Mouse (Mus musculus) olfactory bulb, adult 2 months (tissue): ENCODE measurements around the gene Fam229a. TPM values are rescaled to one million over a fixed set of nuclear protein-coding genes. Genes with fewer than 3 reads are reported as not detected.

Experiments used
- H3K27ac ChIP-seq: fragments of 200-500 bp; 2 replicates; pipeline ENCODE4 v1.5.1; 2012; ENCODE audit warnings: low read depth, low read length; ENCODE audit not compliant: insufficient read depth
- H3K4me1 ChIP-seq: fragments of 200-500 bp; 2 replicates; pipeline ENCODE4 v1.6.1; 2012; ENCODE audit warnings: low read length; ENCODE audit not compliant: control insufficient read depth, insufficient read depth
- H3K4me3 ChIP-seq: fragments of 200-500 bp; 2 replicates; pipeline ENCODE4 v1.5.1; 2012; ENCODE audit warnings: mild to moderate bottlenecking, low read depth, low read length, moderate library complexity; ENCODE audit not compliant: insufficient read depth
- CTCF ChIP-seq: fragments of 200-500 bp; IDR thresholded peaks from 2 replicates; pipeline ENCODE4 v1.5.1; 2012; ENCODE audit warnings: low read depth, mild to moderate bottlenecking, low read length, moderate library complexity; ENCODE audit not compliant: insufficient read depth
- POLR2A ChIP-seq: fragments of 200-500 bp; IDR thresholded peaks from 2 replicates; pipeline ENCODE4 v1.6.1; 2012; ENCODE audit warnings: mild to moderate bottlenecking, low read depth, low read length, moderate library complexity; ENCODE audit not compliant: insufficient read depth
- WGBS: fragments of 180-500 bp; shearing (Covaris S2); methylation state at CpG from one replicate; pipeline ENCODE4 v1.1.7; 2018; 5-methylcytosine and 5-hydroxymethylcytosine counted together
- polyA plus RNA-seq: library from polyadenylated mRNA; stranded (reverse); fragments of >200 nt; gene quantifications from 2 replicates; pipeline ENCODE4 v1.2.4, GENCODE M21; 2012; ENCODE audit warnings: low replicate concordance; ENCODE audit not compliant: missing spikeins, insufficient read depth, insufficient read length

The Fam229a gene
- polyA plus RNA-seq, 1 experiment = not detected

DNA sequence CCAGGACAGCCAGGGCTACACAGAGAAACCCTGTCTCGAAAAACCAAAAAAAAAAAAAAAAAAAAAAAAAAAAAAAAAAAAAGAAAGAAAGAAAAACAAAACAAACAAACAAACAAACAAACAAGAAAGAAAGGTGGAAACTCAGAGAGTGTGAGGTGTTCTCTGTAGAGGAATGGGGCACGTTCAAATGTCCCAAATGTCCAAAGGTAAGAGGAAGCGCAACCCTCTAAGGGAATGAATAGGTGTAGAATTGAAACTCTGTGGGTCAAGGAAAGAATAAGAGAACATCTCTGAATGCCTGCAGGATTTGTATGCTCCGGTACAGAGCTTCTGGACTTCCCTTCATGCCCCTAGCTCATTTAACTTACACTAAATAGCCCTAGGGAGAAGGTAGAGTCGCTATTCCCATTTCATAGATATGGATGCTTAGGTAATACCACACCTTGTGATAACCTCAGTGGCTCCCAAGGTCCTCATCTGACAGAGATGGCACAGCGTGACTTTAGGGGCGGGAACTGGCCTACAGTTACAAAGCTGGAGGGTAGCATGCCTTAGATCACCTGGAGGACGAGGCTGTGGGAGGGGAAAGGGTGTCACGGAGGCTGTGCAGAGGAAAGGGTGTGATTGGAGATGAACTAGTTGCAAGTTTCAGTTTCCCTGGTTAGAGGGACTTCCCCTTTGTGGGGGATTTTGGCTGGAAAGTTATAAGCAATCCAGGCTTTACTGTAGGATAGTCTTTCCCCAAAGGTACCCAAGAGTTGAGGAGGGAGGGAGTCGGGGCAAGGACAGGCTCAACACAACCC is 16.6 kb downstream of the Fam229a start:
- TF ChIP-seq CTCF (no peak), POLR2A (no peak)
- Histone ChIP-seq H3K27ac (no peak overlapping the region), H3K4me1 (peaks cover 3% of the 10 kb centered on the region; the same call in 1 of the 2 replicates), H3K4me3 (no peak overlapping the region)
- 82% methylated on average over 9 of the region's 10 CpGs for WGBS

DNA sequence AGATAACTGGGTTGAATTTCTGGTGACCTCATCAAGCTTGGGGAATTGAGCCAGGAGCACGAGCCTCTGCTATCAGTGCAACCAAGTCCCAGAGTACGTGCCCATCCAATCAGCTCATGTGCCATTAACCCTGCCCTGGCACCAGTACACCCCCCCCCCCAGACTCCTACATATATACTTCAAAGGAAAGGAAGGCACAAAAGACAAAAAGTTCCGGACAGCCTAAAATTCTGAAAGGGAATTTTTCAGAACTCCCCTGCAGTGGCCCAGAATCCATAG is 17.2 kb downstream of the Fam229a start:
- TF ChIP-seq POLR2A = no peak
- Histone ChIP-seq H3K4me1 (peaks cover 6% of the 10 kb centered on the region), H3K4me3 (no peak overlapping the region), H3K27ac (no peak overlapping the region)
- 69% methylated on average over 3 of the region's 3 CpGs for WGBS

DNA sequence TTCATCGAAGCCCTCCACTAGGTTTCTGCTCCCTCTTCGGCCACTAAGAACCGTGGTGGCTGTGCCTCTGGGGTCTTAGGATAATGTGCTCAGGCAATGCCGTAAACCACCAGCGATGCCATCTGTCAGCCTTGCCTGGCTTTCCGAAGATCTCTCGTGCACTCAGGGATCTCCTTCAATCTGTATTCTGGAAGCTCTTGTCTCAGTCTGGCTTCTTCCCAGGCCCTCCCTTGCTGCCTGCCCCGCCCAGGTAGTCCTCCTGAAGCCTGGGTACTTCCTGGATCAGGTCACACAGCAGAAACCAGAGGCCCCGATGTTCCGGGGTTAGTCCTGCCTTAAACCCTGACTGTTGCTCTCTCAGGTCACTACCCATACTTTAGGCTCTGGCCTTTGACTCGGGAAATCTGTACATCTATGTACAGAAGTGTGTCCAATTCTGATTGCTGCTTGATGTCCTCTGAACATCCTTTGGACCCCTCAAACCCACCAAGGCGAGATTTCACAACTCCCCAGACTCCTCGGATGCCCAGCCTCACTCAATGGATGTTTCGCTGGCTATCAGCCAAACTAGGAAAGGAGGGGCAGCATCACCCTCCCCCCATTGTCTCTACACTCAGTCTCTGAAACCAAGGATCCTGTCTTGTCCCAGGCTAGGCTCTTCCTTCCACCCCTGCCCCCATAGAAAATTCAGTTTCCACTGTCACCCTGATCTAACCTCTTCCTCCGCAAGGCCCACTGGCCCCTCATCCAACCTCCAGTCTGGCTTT is 18.0 kb downstream of the Fam229a start:
- Histone ChIP-seq H3K4me3 (no peak overlapping the region), H3K27ac (no peak overlapping the region), H3K4me1 (peaks cover 8% of the 10 kb centered on the region)
- TF ChIP-seq CTCF (no peak), POLR2A (no peak)
- WGBS = 67% methylated on average over 15 of the region's 15 CpGs

DNA sequence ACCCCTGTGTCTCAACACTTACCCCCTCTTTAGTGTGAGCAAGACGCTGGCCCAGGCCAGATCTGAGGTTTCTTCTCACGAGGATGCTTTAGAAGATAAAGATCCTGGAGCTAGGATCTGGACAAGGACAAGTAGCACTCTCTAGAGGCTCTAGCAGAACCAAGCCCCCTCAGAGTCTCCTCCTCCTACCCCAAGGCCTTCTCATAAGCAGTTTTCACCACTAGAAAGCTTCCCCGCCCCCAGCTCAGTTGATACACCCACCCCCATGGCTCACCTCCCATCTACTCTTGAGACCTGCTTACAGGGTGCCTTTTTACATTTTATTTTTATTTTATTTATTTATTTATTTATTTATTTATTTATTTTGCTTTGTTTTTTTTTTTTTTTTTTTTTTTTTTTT is 18.7 kb downstream of the Fam229a start:
- no peak overlapping the region for H3K27ac ChIP-seq
- 87% methylated on average over 3 of the region's 3 CpGs for WGBS
- H3K4me1 ChIP-seq = peaks cover 12% of the 10 kb centered on the region
- no peak for TF ChIP-seq POLR2A
- TF ChIP-seq CTCF = no peak
- H3K4me3 ChIP-seq = no peak overlapping the region

DNA sequence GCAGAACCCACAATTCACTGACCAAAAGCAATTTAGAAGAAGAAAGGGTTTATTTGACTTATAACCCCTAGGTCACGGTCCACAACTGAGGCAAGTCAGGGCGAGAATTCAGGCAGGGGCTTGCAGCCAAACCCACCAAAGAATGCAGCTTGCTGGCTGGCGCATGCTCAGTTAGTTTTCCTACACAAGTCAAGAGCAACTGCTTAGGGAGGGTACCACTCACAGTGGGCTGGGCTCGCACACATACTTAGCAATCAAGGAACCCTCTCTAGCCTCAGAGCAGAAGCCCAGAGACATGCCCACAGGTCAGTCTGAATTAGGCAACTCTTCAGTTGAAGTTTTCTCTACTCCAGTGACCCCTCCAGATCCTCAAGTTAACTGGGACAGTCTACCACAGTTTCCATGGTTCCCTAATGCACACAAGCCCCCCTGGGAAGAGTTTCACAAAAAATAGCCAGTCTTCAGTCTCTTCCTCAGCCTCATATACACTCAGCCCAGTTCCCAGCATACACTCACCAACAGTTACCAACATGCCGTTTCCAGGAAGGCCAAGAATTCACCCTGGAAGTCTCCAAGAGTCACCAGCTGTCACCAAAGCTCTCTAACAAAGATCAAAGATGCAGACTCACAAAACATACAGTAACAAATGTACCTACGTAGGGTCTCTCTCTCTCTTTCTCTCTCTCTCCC is 19.9 kb downstream of the Fam229a start:
- Histone ChIP-seq H3K4me1 (peaks cover 16% of the 10 kb centered on the region), H3K27ac (peak overlapping the region; percentile 17), H3K4me3 (no peak overlapping the region)
- TF ChIP-seq POLR2A (no peak), CTCF (no peak)
- WGBS = 63% methylated on average over 6 of the region's 6 CpGs

DNA sequence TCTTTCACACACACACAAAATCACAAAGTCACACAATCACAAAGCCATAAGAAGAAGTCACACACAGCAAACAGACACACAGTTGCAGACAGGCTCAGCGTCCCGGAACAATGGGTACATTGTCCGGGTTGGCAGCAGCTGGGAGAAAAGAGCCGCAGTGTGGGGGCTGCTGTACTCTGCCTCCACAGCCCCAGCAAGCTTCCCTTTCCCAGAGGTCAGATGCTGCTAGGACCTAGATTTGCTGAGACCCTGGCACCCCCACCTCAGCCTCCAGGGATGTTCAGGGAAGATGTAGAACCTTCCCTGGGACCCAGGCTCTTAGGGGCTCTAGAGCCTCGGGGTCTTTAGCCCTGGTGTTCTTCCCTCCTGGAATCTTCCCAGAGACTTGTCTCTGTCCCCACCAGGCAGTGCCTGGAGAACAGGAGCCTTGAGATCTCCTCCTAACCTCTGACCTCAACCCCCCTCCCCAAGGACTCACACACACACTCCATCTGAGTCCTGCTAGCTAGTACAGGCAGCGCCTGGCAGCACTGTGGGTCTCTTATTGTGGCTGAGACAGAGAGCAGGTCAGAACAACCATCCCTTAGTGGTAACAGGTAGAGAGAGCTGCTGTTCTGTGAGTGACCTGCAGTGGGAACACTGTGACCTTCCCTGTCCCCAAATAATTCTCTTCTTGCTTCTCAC is 20.6 kb downstream of the Fam229a start:
- TF ChIP-seq POLR2A (no peak), CTCF (no peak)
- Histone ChIP-seq H3K4me3 (no peak overlapping the region), H3K27ac (peak overlapping the region; percentile 17; the same call in 1 of the 2 replicates), H3K4me1 (peaks cover 14% of the 10 kb centered on the region)
- 54% methylated on average over 6 of the region's 6 CpGs for WGBS

DNA sequence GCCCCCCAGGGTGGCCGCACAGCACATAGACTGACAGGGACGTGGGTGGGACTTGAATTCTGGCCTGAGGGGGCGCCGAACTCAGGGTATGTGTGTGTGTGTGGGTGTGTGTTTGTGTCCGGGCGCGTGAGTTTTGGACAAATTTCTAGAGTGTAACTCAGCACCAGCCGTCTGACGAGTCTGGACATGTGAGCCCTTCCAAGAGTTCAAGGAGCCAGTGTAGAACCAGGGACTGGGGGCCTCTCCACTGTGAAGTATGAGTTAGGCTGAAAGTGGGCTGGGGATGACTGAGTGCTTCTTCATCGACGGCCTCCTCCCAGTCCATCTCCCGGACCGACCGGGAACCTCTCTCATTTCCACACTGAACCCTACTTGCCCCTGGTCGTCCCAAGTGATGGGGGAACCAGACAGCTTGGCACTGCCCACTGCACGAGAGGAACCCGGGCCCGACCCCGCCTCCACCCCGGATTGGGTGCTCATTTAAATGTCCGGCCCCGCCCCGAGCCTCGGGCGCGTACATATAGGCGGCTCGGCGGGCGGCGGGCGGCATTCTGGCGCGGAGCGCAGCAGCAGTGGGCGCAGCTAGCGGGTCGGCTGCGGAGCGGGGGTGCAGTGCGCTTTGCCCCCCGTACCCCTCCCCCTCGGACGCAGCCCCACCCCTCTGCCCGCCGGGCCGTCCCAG is 22.2 kb downstream of the Fam229a start, which contains the start of gene Marcksl1:
Marcksl1 (plus strand) TSS at position 496 of the 682 bp plus-strand sequence.
- peaks cover 14% of the 10 kb centered on the region for H3K4me1 ChIP-seq
- H3K27ac ChIP-seq = peak within 1 kb of the TSS; percentile 27; the same call in 1 of the 2 replicates
- peak within 1 kb of the TSS; percentile 89 for H3K4me3 ChIP-seq
- 8% methylated on average over 47 of the region's 47 CpGs for WGBS
- TF ChIP-seq CTCF = no peak
- peak; percentile 86 for TF ChIP-seq POLR2A

DNA sequence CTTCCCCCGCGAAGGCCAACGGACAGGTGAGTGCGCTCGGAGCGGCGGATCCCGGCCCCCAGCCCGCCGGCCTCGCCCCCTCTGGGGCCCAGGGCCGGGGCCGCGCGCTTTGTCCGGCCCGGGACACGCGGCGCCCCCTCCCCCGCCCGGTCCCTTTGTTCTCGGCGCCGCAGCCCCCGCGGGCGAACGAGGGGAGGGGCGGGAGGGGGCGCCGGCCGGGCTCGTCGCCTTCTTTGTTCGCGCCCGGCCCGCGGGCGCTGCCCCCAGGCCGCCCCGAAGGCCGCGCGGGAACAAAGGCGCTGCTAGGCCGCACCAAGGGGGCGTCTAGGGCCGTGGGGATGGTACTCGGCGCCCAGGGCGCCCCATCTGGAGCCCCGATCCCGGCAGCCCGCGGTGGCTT is 22.9 kb downstream of the Fam229a start:
- TF ChIP-seq POLR2A = no peak
- TF ChIP-seq CTCF = no peak
- H3K4me3 ChIP-seq = peak overlapping the region; percentile 89
- under 1% methylated on average over 52 of the region's 57 CpGs for WGBS
- peaks cover 14% of the 10 kb centered on the region for H3K4me1 ChIP-seq
- peak overlapping the region; percentile 27; the same call in 1 of the 2 replicates for H3K27ac ChIP-seq
